Mouse (Mus musculus) G1E (cell line): ENCODE results near the gene Gm4778.

Source experiments
- CTCF ChIP-seq: IDR thresholded peaks from 2 replicates; pipeline ENCODE4 v1.5.1; 2012; ENCODE audit warnings: low read depth, low read length, inconsistent platforms, mixed read lengths
- POLR2AphosphoS5 ChIP-seq: IDR thresholded peaks from 2 replicates; pipeline ENCODE4 v1.6.1; 2012; ENCODE audit warnings: low read depth, low read length, inconsistent platforms; ENCODE audit not compliant: insufficient replicate concordance
- TAL1 ChIP-seq: conservative IDR thresholded peaks from 2 replicates; pipeline ENCODE4 v1.6.1; 2012; ENCODE audit warnings: low read depth, low read length, inconsistent platforms, mixed read lengths

GRCm38 (mm10) chr3:94310911-94311310, 47.1 kb downstream of the Gm4778 start:
- TF ChIP-seq CTCF: no peak
- no peak for TF ChIP-seq TAL1
- no peak for TF ChIP-seq POLR2AphosphoS5
